Mouse (Mus musculus) liver, embryonic 15.5 days (tissue): ENCODE measurements around the gene Ctdsp2. TPM values are rescaled to one million over a fixed set of nuclear protein-coding genes. Genes with fewer than 3 reads are reported as not detected.

Experiments used
- ATAC-seq: fragments of 200-750 bp; cut with Nextera tagmentation; 2 replicates; pipeline ENCODE4 v1.8.0; 2017; ENCODE audit warnings: moderate number of reproducible peaks, mild to moderate bottlenecking, moderate library complexity; ENCODE audit not compliant: insufficient read depth
- H3K27ac ChIP-seq: fragments of 300-500 bp; sonication (generic); replicated peaks from 2 replicates; pipeline ENCODE4 v1.5.1; 2015; ENCODE audit warnings: mild to moderate bottlenecking, inconsistent platforms
- H3K27me3 ChIP-seq: fragments of 300-500 bp; sonication (generic); 2 replicates; pipeline ENCODE4 v1.6.1; 2015; ENCODE audit warnings: mild to moderate bottlenecking, inconsistent platforms
- H3K36me3 ChIP-seq: fragments of 300-500 bp; sonication (generic); replicated peaks from 2 replicates; pipeline ENCODE4 v1.6.1; 2015; ENCODE audit warnings: moderate library complexity, mild to moderate bottlenecking, inconsistent platforms
- H3K4me1 ChIP-seq: fragments of 300-500 bp; sonication (generic); replicated peaks from 2 replicates; pipeline ENCODE4 v1.6.1; 2015; ENCODE audit warnings: inconsistent platforms
- H3K4me2 ChIP-seq: fragments of 300-500 bp; sonication (generic); 2 replicates; pipeline ENCODE4 v1.6.1; 2015; ENCODE audit warnings: moderate library complexity, mild to moderate bottlenecking, inconsistent platforms
- H3K4me3 ChIP-seq: fragments of 300-500 bp; sonication (generic); replicated peaks from 2 replicates; pipeline ENCODE4 v1.5.1; 2015; ENCODE audit warnings: mild to moderate bottlenecking, inconsistent platforms
- H3K9ac ChIP-seq: fragments of 300-500 bp; sonication (generic); 2 replicates; pipeline ENCODE4 v1.6.1; 2015; ENCODE audit warnings: moderate library complexity, mild to moderate bottlenecking, inconsistent platforms
- H3K9me3 ChIP-seq: fragments of 300-500 bp; sonication (generic); replicated peaks from 2 replicates; pipeline ENCODE4 v1.6.1; 2016; ENCODE audit warnings: inconsistent platforms
- WGBS: fragments of 180-500 bp; shearing (Covaris S2); methylation state at CpG from one replicate; pipeline ENCODE4 v1.1.7; 2015; ENCODE audit warnings: mixed read lengths; ENCODE audit not compliant: insufficient replicate concordance; 5-methylcytosine and 5-hydroxymethylcytosine counted together
- polyA plus RNA-seq: library from polyadenylated mRNA; unstranded; fragments of >200 nt; fragmentation: Nextera tagmentation; extraction: Ambion mirVana; gene quantifications from 2 replicates; pipeline ENCODE4 v1.2.1, GENCODE M21; 2015

Gene Ctdsp2
- polyA plus RNA-seq, 1 experiment from 2014 or later: 11.3 TPM

- WGBS: 64% methylated on average over 5 of the region's 5 CpGs
- ATAC-seq: no peak
- H3K27me3 ChIP-seq: peaks cover 10% of the 10 kb centered on the region
- H3K36me3 ChIP-seq: no peaks in the 10 kb centered on the region
- no peak overlapping the region for H3K9ac ChIP-seq
- H3K9me3 ChIP-seq: no peaks in the 10 kb centered on the region
- H3K4me1 ChIP-seq: peaks cover 14% of the 10 kb centered on the region
- H3K27ac ChIP-seq: no peak overlapping the region
- H3K4me2 ChIP-seq: no peak overlapping the region
- H3K4me3 ChIP-seq: no peak overlapping the region
Observed at GRCm38 (mm10) chr10:126945531-126945930, 33.0 kb upstream of the Ctdsp2 start.

DNA sequence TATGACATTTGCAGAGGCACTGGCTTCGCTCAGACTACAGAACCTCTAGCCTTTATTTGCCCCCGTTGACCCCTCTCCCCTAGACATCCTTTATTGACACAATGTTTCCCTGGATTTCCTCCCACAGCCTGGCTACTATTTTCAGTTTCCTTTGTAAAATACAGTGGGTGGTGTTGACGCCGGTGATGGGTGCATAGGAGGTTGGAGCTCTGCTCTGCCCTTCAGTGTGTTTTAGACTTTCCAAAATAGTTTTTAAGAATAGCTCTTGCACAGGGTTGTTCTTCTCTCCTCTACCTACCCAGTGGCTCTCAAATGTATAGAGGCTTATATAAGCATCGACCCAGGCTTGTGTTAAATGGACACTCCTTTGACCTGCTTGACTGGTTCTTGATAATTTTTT lies 28.7 kb upstream of the Ctdsp2 start:
- H3K9me3 ChIP-seq: 0 out of 2 replicates have a peak, but pooled peaks cover 3% of the 10 kb centered on the region
- H3K4me1 ChIP-seq: peaks cover 21% of the 10 kb centered on the region
- ATAC-seq: no peak
- H3K36me3 ChIP-seq: no peaks in the 10 kb centered on the region
- H3K9ac ChIP-seq: no peak overlapping the region
- no peak overlapping the region for H3K4me3 ChIP-seq
- no peak overlapping the region for H3K27ac ChIP-seq
- H3K27me3 ChIP-seq: peaks cover 6% of the 10 kb centered on the region; the same call in 1 of the 2 replicates
- no peak overlapping the region for H3K4me2 ChIP-seq
- 42% methylated on average over 5 of the region's 5 CpGs for WGBS

DNA sequence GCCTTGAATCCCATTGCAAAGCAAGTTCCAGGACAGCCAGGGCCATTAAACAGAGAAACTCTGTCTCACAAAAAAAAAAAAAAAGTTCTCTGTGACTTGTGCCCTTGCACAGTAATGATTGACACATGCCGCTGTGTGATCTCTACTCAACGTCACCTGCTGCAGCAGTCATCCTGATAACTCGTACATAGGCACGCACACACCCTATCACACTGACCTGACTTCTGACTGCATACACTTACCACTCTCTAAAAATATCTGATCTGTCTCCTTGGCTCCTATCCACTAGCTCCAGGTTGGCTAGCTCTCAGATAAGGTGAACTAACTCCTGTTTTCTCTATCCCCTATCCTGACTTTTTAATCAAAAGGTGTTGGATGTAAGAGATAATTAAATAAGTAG lies 27.9 kb upstream of the Ctdsp2 start:
- Histone ChIP-seq H3K4me1 (peaks cover 21% of the 10 kb centered on the region), H3K4me3 (no peak overlapping the region), H3K27me3 (peaks cover 6% of the 10 kb centered on the region; the same call in 1 of the 2 replicates), H3K9ac (no peak overlapping the region), H3K9me3 (0 out of 2 replicates have a peak, but pooled peaks cover 3% of the 10 kb centered on the region), H3K36me3 (no peaks in the 10 kb centered on the region), H3K4me2 (no peak overlapping the region), H3K27ac (no peak overlapping the region; the same call in 1 of the 2 replicates)
- 19% methylated on average over 4 of the region's 4 CpGs for WGBS
- ATAC-seq: peak; percentile 83

DNA sequence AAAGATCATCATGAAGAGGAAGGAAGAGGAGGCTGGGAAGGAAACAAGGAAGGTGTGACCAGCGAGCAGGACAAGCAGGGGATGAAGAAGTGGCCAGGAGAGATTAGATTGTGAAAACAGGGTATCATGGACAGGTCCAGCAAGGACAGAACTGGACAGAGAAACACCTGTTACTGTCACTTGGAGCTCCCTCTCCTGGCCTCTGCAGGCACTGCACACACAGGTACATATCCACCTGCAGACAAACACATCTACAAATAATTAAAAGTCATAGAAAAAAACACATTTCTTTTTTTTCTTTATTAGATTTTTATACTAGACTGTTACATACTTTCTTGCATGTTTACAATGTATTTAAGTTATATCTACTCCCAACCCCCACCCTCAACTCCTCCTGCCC lies 26.1 kb upstream of the Ctdsp2 start:
- Histone ChIP-seq H3K27ac (no peak overlapping the region), H3K4me3 (no peak overlapping the region), H3K4me2 (no peak overlapping the region), H3K4me1 (peaks cover 24% of the 10 kb centered on the region), H3K9ac (no peak overlapping the region), H3K27me3 (peaks cover 11% of the 10 kb centered on the region; the same call in 1 of the 2 replicates), H3K36me3 (no peaks in the 10 kb centered on the region), H3K9me3 (0 out of 2 replicates have a peak, but pooled peaks cover 3% of the 10 kb centered on the region)
- WGBS: 86% methylated on average over 1 of the region's 1 CpGs
- ATAC-seq: no peak

- Histone ChIP-seq H3K4me3 (no peak overlapping the region), H3K9me3 (0 out of 2 replicates have a peak, but pooled peaks cover 3% of the 10 kb centered on the region), H3K36me3 (no peaks in the 10 kb centered on the region), H3K27me3 (peaks cover 12% of the 10 kb centered on the region; the same call in 1 of the 2 replicates), H3K9ac (no peak overlapping the region), H3K4me1 (peaks cover 30% of the 10 kb centered on the region), H3K4me2 (no peak overlapping the region), H3K27ac (no peak overlapping the region)
- 74% methylated on average over 3 of the region's 3 CpGs for WGBS
- ATAC-seq: no peak
Observed at GRCm38 (mm10) chr10:126953029-126953471, 25.5 kb upstream of the Ctdsp2 start.

GRCm38 (mm10) chr10:126956692-126957358 lies 21.7 kb upstream of the Ctdsp2 start:
- WGBS: 45% methylated on average over 15 of the region's 15 CpGs
- H3K4me1 ChIP-seq: peaks cover 12% of the 10 kb centered on the region
- H3K4me2 ChIP-seq: no peak overlapping the region
- no peak overlapping the region for H3K27ac ChIP-seq
- no peak overlapping the region for H3K4me3 ChIP-seq
- H3K27me3 ChIP-seq: peaks cover 10% of the 10 kb centered on the region; the same call in 1 of the 2 replicates
- no peak overlapping the region for H3K9ac ChIP-seq
- no peak for ATAC-seq
- H3K36me3 ChIP-seq: no peaks in the 10 kb centered on the region
- 0 out of 2 replicates have a peak, but pooled peaks cover 3% of the 10 kb centered on the region for H3K9me3 ChIP-seq

GRCm38 (mm10) chr10:126957359-126958107 lies 21.0 kb upstream of the Ctdsp2 start:
- Histone ChIP-seq H3K9me3 (no peaks in the 10 kb centered on the region), H3K4me1 (peaks cover 19% of the 10 kb centered on the region), H3K36me3 (no peaks in the 10 kb centered on the region), H3K4me2 (peak overlapping the region; percentile 49), H3K4me3 (no peak overlapping the region), H3K9ac (no peak overlapping the region), H3K27ac (no peak overlapping the region), H3K27me3 (peaks cover 15% of the 10 kb centered on the region; the same call in 1 of the 2 replicates)
- 14% methylated on average over 25 of the region's 25 CpGs for WGBS
- ATAC-seq: peak; percentile 69

DNA sequence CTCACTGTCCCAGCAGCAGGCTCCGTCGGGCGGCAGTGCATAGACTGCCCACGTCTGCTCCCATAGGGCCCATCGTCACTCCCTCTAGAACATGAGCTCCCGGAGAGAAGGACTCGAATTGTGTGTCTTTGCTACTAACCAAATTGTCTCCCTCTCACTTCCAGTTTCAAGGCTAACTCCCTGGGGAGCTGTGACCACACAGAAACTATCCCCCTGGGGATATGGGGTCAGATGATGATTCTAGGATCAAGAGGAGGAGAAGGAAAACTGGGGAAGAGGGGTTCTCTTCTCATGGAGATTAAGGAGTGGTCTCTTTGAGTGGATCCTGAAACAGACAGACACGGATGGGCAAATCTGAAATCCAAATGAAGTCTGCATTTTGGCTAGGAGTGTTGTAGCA lies 18.0 kb upstream of the Ctdsp2 start:
- no peaks in the 10 kb centered on the region for H3K36me3 ChIP-seq
- no peak for ATAC-seq
- peaks cover 27% of the 10 kb centered on the region for H3K4me1 ChIP-seq
- H3K4me3 ChIP-seq: no peak overlapping the region
- H3K27ac ChIP-seq: no peak overlapping the region
- H3K9me3 ChIP-seq: no peaks in the 10 kb centered on the region
- no peak overlapping the region for H3K4me2 ChIP-seq
- H3K9ac ChIP-seq: no peak overlapping the region
- WGBS: 62% methylated on average over 8 of the region's 8 CpGs
- H3K27me3 ChIP-seq: peaks cover 15% of the 10 kb centered on the region; the same call in 1 of the 2 replicates

DNA sequence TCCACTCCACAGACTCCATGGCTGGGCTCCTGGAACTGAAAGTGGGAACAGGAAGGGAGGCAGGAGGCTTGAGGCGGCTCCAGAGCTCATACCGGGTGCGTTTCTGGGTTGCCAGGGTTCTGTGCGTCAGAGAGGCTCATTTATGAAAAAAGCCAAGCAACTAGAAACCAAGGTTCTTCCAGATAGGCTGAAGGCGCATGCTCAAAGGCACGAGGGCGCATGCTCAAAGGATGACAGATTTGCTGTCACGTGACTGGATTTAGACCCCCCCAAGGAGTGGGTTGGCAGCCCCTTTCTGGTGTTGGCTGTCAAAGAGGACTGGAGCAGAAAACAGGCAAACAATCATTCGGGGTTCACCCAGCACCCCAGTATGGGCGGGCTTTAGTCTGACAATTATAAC lies 16.8 kb upstream of the Ctdsp2 start:
- Histone ChIP-seq H3K36me3 (no peaks in the 10 kb centered on the region), H3K27ac (peak overlapping the region; percentile 41; the same call in 1 of the 2 replicates), H3K4me3 (no peak overlapping the region), H3K9me3 (no peaks in the 10 kb centered on the region), H3K9ac (no peak overlapping the region), H3K4me1 (peaks cover 27% of the 10 kb centered on the region), H3K4me2 (no peak overlapping the region), H3K27me3 (peaks cover 15% of the 10 kb centered on the region; the same call in 1 of the 2 replicates)
- 59% methylated on average over 10 of the region's 10 CpGs for WGBS
- ATAC-seq: no peak

GRCm38 (mm10) chr10:126962271-126962965 lies 16.1 kb upstream of the Ctdsp2 start:
- WGBS: 30% methylated on average over 15 of the region's 15 CpGs
- H3K4me3 ChIP-seq: no peak overlapping the region
- no peaks in the 10 kb centered on the region for H3K36me3 ChIP-seq
- no peak overlapping the region for H3K9ac ChIP-seq
- H3K27me3 ChIP-seq: peaks cover 10% of the 10 kb centered on the region; the same call in 1 of the 2 replicates
- peak overlapping the region; percentile 41; the same call in 1 of the 2 replicates for H3K27ac ChIP-seq
- no peaks in the 10 kb centered on the region for H3K9me3 ChIP-seq
- H3K4me2 ChIP-seq: peak overlapping the region; percentile 18
- ATAC-seq: 0 out of 2 replicates have a peak, but pooled peaks have one; percentile 3
- peaks cover 24% of the 10 kb centered on the region for H3K4me1 ChIP-seq
